Mouse (Mus musculus) kidney, embryonic 16.5 days (tissue): ENCODE measurements around the gene Akap13. TPM values are rescaled to one million over a fixed set of nuclear protein-coding genes. Genes with fewer than 3 reads are reported as not detected.

Experiments
- ATAC-seq: fragments of 200-750 bp; cut with Nextera tagmentation; 2 replicates; pipeline ENCODE4 v1.8.0; 2017; ENCODE audit warnings: moderate TSS enrichment; ENCODE audit not compliant: low FRiP score, low TSS enrichment
- H3K27ac ChIP-seq: fragments of 300-500 bp; sonication (generic); 2 replicates; pipeline ENCODE4 v1.5.1; 2014; ENCODE audit warnings: low read length
- H3K27me3 ChIP-seq: fragments of 300-500 bp; sonication (generic); 2 replicates; pipeline ENCODE4 v1.6.1; 2014; ENCODE audit warnings: low read length, control low read depth, mixed read lengths; ENCODE audit not compliant: insufficient read depth
- H3K36me3 ChIP-seq: fragments of 300-500 bp; sonication (generic); 2 replicates; pipeline ENCODE4 v1.6.1; 2014; ENCODE audit warnings: low read length, control low read depth, mixed read lengths; ENCODE audit not compliant: insufficient read depth
- H3K4me1 ChIP-seq: fragments of 300-500 bp; sonication (generic); 2 replicates; pipeline ENCODE4 v1.6.1; 2014; ENCODE audit warnings: low read length, control low read depth, mixed read lengths; ENCODE audit not compliant: insufficient read depth
- H3K4me2 ChIP-seq: fragments of 300-500 bp; sonication (generic); replicated peaks from 2 replicates; pipeline ENCODE4 v1.6.1; 2014; ENCODE audit warnings: low read depth, low read length
- H3K4me3 ChIP-seq: fragments of 300-500 bp; sonication (generic); 2 replicates; pipeline ENCODE4 v1.5.1; 2014; ENCODE audit warnings: mild to moderate bottlenecking, low read length
- H3K9ac ChIP-seq: fragments of 300-500 bp; sonication (generic); replicated peaks from 2 replicates; pipeline ENCODE4 v1.6.1; 2014; ENCODE audit warnings: low read length
- H3K9me3 ChIP-seq: fragments of 300-500 bp; sonication (generic); 2 replicates; pipeline ENCODE4 v1.6.1; 2016; ENCODE audit warnings: low read length, control low read depth
- WGBS: fragments of 180-500 bp; shearing (Covaris S2); extraction: QIAGEN DNeasy Blood & Tissue Kit; methylation state at CpG from one replicate; pipeline ENCODE4 v1.1.7; 2014; 5-methylcytosine and 5-hydroxymethylcytosine counted together
- polyA plus RNA-seq: library from polyadenylated mRNA; unstranded; fragments of >200 nt; fragmentation: Nextera tagmentation; extraction: Ambion mirVana; gene quantifications from 2 replicates; pipeline ENCODE4 v1.2.1, GENCODE M21; 2015

Gene Akap13
- polyA plus RNA-seq, 1 experiment from 2014 or later, result 35.2 TPM

DNA sequence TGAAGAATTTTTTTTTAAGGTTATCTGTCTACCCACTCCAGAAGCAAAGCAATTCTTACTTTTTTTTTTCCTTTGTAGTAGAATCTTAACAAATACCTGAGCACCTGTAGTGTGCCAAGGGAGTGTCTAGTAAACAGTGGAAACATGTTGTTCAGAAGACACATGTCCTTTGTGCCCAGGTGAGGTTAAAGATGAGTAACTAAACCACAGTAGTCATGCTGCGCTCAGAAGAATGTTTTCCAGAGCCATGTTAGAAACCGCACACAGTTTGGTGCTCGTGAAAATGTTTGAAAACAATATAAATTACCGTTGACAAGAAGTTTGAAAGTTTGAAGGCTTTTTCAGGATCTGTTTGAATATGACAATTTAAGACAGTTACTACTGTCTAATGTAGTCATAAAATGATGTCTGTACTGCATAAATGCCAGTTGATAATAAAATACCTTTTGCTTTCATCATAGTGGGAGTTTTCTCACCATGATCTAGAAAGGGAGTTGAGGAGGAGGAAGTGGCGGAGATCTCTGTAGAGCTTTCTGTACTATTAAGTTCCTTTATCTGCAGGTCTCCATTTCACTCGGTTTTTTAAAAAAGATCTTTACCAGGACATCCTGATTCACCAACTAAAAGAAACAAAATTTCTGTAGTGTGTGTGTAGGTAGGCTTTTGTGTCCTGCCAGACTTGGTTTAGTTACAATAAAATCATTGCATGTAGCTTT, 145.2 kb downstream of the Akap13 start:
- Histone ChIP-seq H3K9me3 (no peaks in the 10 kb centered on the region), H3K36me3 (peaks cover 12% of the 10 kb centered on the region; the same call in 1 of the 2 replicates), H3K27ac (no peak overlapping the region), H3K4me3 (no peak overlapping the region), H3K27me3 (no peaks in the 10 kb centered on the region), H3K9ac (no peak overlapping the region), H3K4me1 (no peaks in the 10 kb centered on the region), H3K4me2 (no peak overlapping the region)
- WGBS, result 89% methylated on average over 6 of the region's 6 CpGs
- no peak for ATAC-seq

DNA sequence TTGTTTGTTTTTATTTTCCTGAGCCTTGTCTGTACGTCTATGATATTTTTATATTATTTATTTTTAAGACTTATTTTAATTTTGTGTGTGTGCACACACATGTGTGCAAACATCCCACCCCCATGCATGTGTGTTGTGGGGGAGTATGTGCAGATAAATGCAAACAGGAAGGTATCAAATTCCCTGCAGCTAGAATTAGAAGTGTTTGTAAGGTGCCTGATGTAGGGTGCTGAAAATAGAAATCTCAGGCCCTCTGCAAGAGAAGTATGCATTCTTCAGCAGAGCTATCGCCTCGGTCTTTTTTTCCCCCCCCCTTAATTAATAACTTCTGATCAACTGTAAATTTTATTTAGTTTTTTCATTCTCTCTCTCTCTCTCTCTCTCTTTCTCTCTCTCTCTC, 151.9 kb downstream of the Akap13 start:
- Histone ChIP-seq H3K9me3 (no peaks in the 10 kb centered on the region), H3K36me3 (peaks cover 47% of the 10 kb centered on the region), H3K4me2 (no peak overlapping the region), H3K4me3 (no peak overlapping the region), H3K9ac (no peak overlapping the region), H3K27ac (no peak overlapping the region), H3K27me3 (no peaks in the 10 kb centered on the region), H3K4me1 (peaks cover 24% of the 10 kb centered on the region)
- 80% methylated on average over 3 of the region's 3 CpGs for whole genome bisulfite sequencing
- no peak for ATAC-seq

GRCm38 (mm10) chr7:75608716-75609115, 153.4 kb downstream of the Akap13 start:
- H3K9me3 ChIP-seq, result no peaks in the 10 kb centered on the region
- 57% methylated on average over 5 of the region's 5 CpGs for WGBS
- no peak overlapping the region for H3K4me3 ChIP-seq
- no peaks in the 10 kb centered on the region for H3K27me3 ChIP-seq
- ATAC-seq, result no peak
- H3K4me2 ChIP-seq, result no peak overlapping the region
- H3K36me3 ChIP-seq, result peaks cover 41% of the 10 kb centered on the region
- peaks cover 24% of the 10 kb centered on the region for H3K4me1 ChIP-seq
- peak overlapping the region; percentile 17; the same call in 1 of the 2 replicates for H3K27ac ChIP-seq
- no peak overlapping the region; the same call in 1 of the 2 replicates for H3K9ac ChIP-seq

DNA sequence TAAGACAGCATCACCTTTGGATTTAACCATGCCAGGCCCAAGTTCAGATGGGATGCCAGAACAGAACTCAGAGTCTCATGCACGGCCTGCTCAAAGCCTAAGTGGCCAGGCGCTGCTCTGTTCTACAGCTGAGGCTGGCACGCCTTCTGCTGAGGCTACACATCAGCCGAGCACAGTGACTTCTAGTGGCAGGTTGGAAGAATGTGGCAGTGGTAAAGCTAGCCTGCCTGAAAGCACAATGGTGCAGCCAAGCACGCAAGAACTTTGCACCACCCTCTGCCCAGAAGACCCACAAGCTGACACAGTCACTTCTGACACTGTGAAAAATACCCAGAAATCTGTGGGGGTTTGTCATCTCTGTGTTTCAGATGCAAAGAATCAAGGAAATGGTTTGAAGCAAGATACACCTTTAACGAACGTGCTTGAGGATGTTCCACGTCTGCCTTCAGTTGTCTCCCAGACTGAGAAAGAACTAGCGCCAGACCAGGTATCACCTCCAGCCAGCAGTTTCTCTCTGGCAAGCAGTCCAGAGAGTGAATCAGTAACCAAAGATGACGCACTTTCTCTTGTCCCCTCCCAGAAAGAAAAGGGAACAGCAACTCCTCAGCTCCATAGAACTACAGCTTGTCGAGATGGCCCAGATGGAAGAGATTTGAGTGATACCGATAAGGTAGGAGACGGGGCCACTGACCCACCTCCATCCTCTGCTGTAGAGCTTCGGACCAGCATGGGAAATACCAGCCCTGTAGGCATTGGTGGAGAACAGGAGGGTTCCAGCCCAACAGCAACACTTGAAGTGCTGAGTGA, 154.3 kb downstream of the Akap13 start:
- Histone ChIP-seq H3K27me3 (no peaks in the 10 kb centered on the region), H3K9me3 (no peaks in the 10 kb centered on the region), H3K4me1 (peaks cover 24% of the 10 kb centered on the region), H3K27ac (peak overlapping the region; percentile 55; the same call in 1 of the 2 replicates), H3K4me3 (no peak overlapping the region), H3K9ac (peak overlapping the region; percentile 20; the same call in 1 of the 2 replicates), H3K4me2 (no peak overlapping the region), H3K36me3 (peaks cover 35% of the 10 kb centered on the region)
- WGBS, result 78% methylated on average over 14 of the region's 14 CpGs
- peak; percentile 70 for ATAC-seq

GRCm38 (mm10) chr7:75610391-75610790, 155.1 kb downstream of the Akap13 start:
- H3K27me3 ChIP-seq, result no peaks in the 10 kb centered on the region
- H3K9ac ChIP-seq, result 0 out of 2 replicates have a peak overlapping the region, but pooled peaks have one; percentile 20
- ATAC-seq, result no peak
- peaks cover 38% of the 10 kb centered on the region for H3K36me3 ChIP-seq
- H3K27ac ChIP-seq, result peak overlapping the region; percentile 55; the same call in 1 of the 2 replicates
- no peaks in the 10 kb centered on the region for H3K9me3 ChIP-seq
- H3K4me1 ChIP-seq, result peaks cover 24% of the 10 kb centered on the region
- no peak overlapping the region for H3K4me3 ChIP-seq
- H3K4me2 ChIP-seq, result no peak overlapping the region
- 80% methylated on average over 9 of the region's 9 CpGs for WGBS

DNA sequence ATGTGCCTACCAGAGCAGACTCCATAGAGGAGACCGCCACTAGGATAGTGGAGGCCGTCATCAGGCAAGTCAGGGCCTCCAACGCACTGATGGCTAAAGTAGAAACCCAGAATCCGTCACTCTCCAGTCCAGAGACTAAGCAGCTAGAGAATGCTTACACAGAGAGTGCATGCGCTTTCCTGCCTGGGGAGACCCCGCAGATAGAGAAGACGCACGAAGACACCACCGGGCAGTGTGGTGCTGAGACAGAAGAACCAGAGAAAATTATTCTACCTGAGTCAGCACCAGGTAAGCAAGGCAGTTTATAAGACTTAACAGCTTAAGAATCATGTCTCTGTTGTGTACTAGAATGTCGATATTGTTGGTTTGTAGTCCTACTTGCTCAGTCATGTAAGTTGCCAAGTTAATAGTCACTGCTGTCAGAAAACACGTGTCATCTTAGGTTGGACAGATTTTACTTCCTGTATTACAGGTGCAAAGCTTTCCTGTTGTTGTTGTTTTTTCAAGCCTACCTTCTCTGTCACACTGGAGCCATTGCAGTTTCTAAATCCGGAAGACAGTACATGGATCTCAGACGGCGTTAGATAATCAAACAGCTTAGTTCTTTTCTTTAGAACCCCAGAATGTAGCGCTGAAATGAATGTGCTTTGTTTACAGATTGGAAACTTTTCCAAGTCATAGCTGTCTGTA, 156.1 kb downstream of the Akap13 start:
- no peaks in the 10 kb centered on the region for H3K9me3 ChIP-seq
- H3K4me1 ChIP-seq, result peaks cover 24% of the 10 kb centered on the region
- H3K27ac ChIP-seq, result peak overlapping the region; percentile 43; the same call in 1 of the 2 replicates
- peaks cover 38% of the 10 kb centered on the region for H3K36me3 ChIP-seq
- ATAC-seq, result no peak
- H3K9ac ChIP-seq, result no peak overlapping the region
- H3K27me3 ChIP-seq, result no peaks in the 10 kb centered on the region
- WGBS, result 88% methylated on average over 15 of the region's 15 CpGs
- H3K4me2 ChIP-seq, result 0 out of 2 replicates have a peak overlapping the region, but pooled peaks have one; percentile 8
- H3K4me3 ChIP-seq, result no peak overlapping the region

DNA sequence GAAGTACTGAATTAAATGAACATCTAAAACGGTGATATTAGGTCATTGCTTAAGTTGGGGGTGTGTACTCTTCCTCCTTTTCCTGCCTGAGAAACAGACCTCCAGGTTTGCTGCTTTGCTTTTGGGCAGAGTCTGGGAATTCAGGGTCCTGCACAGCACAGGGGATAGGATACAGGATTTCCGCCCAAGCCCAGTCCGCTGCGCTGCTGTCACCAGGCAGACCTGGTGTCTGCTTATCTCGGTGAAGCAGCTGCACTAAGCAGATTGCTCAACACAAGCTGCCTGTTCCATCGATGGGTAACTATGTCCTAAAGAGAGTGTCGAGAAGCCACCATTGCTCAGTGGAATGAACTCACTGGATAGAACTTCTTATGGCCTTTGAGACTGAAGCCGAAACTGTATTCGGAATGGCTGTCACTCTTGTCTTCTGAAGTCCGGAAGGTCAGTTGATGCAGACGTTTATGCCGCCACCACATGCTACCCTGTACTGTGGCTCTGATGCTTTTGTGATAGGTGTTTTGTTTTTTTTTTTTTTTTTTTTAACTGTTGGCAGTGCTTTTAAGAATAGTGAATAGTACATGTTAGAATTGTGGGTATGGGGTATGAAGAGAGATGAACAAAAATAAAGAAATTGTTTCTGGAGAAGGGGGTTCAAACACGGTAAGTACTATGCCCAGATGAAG, 156.8 kb downstream of the Akap13 start:
- Histone ChIP-seq H3K9ac (no peak overlapping the region), H3K27me3 (no peaks in the 10 kb centered on the region), H3K4me3 (peak overlapping the region; percentile 21), H3K4me1 (peaks cover 24% of the 10 kb centered on the region), H3K27ac (peak overlapping the region; percentile 57; the same call in 1 of the 2 replicates), H3K9me3 (no peaks in the 10 kb centered on the region), H3K4me2 (0 out of 2 replicates have a peak overlapping the region, but pooled peaks have one; percentile 20), H3K36me3 (peaks cover 44% of the 10 kb centered on the region)
- ATAC-seq, result peak; percentile 79
- 72% methylated on average over 13 of the region's 13 CpGs for WGBS

- H3K4me2 ChIP-seq, result 0 out of 2 replicates have a peak overlapping the region, but pooled peaks have one; percentile 20
- H3K27me3 ChIP-seq, result no peaks in the 10 kb centered on the region
- H3K9me3 ChIP-seq, result no peaks in the 10 kb centered on the region
- peaks cover 24% of the 10 kb centered on the region for H3K4me1 ChIP-seq
- H3K36me3 ChIP-seq, result peaks cover 44% of the 10 kb centered on the region
- H3K27ac ChIP-seq, result peak overlapping the region; percentile 57
- H3K9ac ChIP-seq, result 0 out of 2 replicates have a peak overlapping the region, but pooled peaks have one; percentile 19
- no peak for ATAC-seq
- H3K4me3 ChIP-seq, result peak overlapping the region; percentile 21
Observed at GRCm38 (mm10) chr7:75612683-75613053, 157.3 kb downstream of the Akap13 start.

DNA sequence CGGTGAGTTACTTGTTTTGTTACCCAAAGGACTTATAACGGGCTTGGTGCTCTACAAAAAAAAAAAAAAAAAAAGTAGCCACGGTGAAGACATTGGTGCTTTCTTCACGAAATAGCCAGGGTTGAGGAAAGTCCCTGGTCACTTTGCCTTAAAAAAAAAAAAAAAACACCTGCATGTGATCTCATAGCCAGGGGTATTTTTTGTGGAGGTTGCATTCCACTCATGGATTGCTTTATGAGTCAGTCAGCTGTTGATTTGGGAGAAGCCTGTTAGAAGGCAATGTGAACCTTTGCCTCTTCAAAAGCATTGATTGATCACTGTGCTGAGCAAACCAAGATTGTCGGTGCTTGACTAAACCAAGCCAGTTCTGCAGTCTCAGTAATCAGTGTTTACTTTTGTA, 157.9 kb downstream of the Akap13 start:
- H3K9me3 ChIP-seq, result no peaks in the 10 kb centered on the region
- no peak overlapping the region for H3K9ac ChIP-seq
- H3K4me1 ChIP-seq, result peaks cover 24% of the 10 kb centered on the region
- no peak overlapping the region for H3K4me3 ChIP-seq
- H3K27ac ChIP-seq, result no peak overlapping the region
- no peak for ATAC-seq
- no peak overlapping the region; the same call in 1 of the 2 replicates for H3K4me2 ChIP-seq
- 54% methylated on average over 5 of the region's 5 CpGs for WGBS
- H3K27me3 ChIP-seq, result no peaks in the 10 kb centered on the region
- H3K36me3 ChIP-seq, result peaks cover 44% of the 10 kb centered on the region
